Mouse (Mus musculus) brain, embryonic 14.5 days (tissue): Measurements from ENCODE around the gene Prdm16.

Experiments used
- CTCF ChIP-seq: fragments of 200-500 bp; IDR thresholded peaks from 2 replicates; pipeline ENCODE4 v1.5.1; 2012; ENCODE audit warnings: inconsistent platforms, mild to moderate bottlenecking, moderate library complexity, borderline replicate concordance; ENCODE audit not compliant: insufficient read depth, insufficient read length; ENCODE audit errors: extremely low read depth
- POLR2A ChIP-seq: fragments of 200-500 bp; IDR thresholded peaks from 2 replicates; pipeline ENCODE4 v1.6.1; 2012; ENCODE audit warnings: mild to moderate bottlenecking, inconsistent platforms, borderline replicate concordance; ENCODE audit not compliant: poor library complexity, insufficient read depth, insufficient read length, severe bottlenecking; ENCODE audit errors: extremely low read depth

DNA sequence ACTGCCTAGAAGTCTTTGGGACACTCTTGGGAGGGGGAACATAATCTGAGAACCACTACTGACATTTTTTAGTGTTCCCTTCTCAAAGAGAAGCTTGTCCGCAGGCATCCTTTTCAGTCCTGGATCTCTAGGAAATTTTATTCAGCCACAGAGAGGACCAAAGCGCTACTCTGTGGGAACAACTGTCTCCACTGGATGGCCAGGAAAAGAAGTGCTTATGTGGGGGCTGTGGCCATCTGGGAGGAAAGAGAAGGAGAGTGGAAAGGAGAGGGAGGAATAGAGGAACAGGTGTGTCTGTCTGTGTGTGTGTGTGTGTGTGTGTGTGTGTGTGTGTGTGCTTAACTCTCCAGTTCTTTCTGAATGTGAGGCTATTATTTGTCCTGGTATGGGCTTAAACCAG lies 271.9 kb downstream of the Prdm16 start:
- TF ChIP-seq CTCF = no peak
- no peak for TF ChIP-seq POLR2A
